Mouse (Mus musculus) cerebellum, postnatal 25 days (tissue): ENCODE measurements around the gene Sh3bgrl2.
A peak's percentile ranks its signal among the peaks of the same experiment; 100 is the strongest.
"Not testable (repeated sequence)": the region's sequence is repeated elsewhere in the genome, so short reads cannot be mapped to it uniquely, and the experiment has no call there.

Experiments
- DNase-seq, 2 experiments: peaks; one replicate each; pipeline ENCODE4 v3.0.0; 2021; ENCODE audit warnings: mixed read lengths in 2 of 2

The Sh3bgrl2 gene

GRCm38 (mm10) chr9:83547830-83548689, at the start of gene Sh3bgrl2:
Gene Sh3bgrl2 (plus strand): TSS chr9:83548327.
- DNase-seq = peak; percentile 95

DNA sequence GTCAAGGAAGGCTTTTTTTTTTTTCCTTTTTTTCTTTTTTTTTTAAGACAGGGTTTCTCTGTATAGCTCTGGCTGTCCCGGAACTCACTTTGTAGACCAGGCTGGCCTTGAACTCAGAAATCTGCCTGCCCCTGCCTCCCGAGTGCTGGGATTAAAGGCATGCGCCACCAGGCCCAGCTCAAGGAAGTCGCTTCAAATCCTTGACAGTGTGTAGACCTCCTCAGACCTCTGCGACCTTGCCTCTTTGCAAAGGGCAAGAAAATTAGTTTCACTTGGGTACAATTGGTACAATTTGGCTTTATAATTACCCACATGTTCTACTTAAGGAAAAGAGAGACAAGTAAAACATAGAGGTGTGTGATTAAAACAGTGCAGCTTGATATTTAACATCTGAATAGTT, 29.0 kb upstream of the Sh3bgrl2 start:
- DNase-seq = not testable (repeated sequence)

DNA sequence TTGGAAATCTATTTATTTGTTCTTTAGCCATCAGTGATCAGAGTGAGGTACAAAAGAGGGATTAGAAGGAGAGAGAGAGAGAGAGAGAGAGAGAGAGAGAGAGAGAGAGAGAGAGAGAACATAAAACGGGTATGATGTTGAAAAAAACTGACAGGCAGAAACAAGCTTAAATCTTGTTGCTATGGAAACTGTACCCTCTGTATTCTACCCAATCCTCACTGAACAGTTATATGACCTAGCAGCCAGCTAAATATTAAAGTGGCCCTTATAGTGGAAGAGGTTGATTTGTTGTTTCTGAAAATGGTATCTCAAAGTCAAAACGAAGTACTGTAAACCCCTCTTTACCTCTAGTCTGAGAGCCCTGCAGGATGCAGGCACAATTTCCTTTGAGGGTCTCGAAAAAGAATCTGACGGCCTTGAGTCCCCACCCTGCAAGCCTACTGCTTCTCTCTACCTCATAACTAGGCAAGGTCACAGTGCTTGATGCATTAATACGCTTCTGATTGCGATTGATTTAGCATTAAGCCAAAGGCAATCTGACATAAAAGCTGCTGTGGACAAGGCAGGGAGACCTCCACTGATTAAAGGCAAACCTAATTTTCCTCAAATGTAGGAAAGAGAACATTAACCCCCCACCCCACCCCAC, 28.5 kb upstream of the Sh3bgrl2 start:
- no peak for DNase-seq

- DNase-seq = no peak
Observed at GRCm38 (mm10) chr9:83527341-83528060, 20.6 kb upstream of the Sh3bgrl2 start.

- no peak for DNase-seq
Observed at GRCm38 (mm10) chr9:83533044-83533769, 14.9 kb upstream of the Sh3bgrl2 start.

DNA sequence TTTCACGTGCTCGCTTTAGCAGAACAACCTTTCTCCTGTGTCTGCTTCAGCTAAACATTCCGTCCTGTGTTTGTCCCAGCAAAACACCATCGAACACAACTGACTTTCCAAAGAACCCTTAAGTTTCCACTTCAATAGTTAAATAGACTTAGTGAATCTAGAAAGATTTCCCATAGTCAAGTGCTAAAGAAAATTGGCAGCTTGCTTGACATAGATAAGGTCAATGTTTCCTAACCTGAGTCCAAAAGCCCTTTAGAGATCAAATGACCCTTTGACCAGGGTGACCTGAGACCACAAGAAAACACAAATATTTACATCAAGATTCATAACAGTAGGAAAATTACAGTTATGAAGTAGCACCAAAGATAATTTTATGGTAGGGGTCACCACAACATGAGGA, 11.2 kb upstream of the Sh3bgrl2 start:
- no peak for DNase-seq

GRCm38 (mm10) chr9:83537510-83537909, 10.6 kb upstream of the Sh3bgrl2 start:
- no peak for DNase-seq

DNA sequence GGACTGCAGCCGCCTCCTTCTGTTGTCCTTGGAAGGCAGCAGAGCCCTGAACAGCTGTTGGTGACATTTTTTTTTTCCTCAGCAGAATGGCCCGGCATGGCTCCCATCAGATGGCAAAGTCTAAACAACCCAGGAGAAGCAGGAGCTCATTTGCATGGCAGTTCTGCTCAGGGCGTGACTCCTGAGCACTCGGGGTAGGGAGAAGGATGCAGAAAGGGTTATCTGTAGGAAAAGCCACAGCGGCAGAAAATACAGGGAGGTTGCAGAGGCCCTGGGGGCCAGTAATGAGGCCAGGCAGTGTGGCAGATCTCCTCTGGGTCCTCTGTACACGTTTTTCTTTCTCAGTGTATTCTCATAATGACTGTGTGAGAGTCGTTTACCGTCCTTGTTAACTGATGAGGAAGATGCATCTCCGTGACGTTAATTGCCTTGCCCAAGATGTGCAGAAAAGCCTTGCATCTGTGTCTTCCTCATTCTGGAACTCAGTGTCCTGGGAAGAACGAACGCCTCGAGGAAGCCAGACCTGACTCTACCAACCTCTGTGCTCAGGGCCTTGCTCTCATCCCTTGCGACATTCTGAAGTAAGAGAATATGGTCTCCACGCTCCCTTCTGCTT, 10.1 kb upstream of the Sh3bgrl2 start:
- peak in 1 of 2 experiments; percentile 17 for DNase-seq

GRCm38 (mm10) chr9:83539809-83540491, 8.2 kb upstream of the Sh3bgrl2 start:
- no peak for DNase-seq

DNA sequence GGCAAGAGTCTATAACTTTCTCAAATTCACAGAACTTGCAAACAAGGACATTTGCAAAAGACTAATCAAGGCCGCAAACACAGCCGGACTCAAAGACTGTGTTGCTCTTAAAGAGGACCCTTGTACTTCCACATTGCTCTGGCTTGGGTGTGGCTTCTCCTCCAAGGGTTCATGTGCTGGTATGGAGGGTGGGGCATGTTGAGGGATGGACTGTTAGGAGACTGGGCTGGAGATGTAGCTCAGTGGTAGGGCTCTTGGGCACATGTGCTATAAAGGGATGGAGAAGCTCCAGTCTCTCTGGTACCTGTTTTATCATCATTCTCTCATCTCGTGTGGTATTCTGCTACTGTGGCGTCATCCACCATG, 7.7 kb upstream of the Sh3bgrl2 start:
- no peak for DNase-seq

GRCm38 (mm10) chr9:83540975-83541374, 7.2 kb upstream of the Sh3bgrl2 start:
- DNase-seq = peak in 1 of 2 experiments; percentile 18

- no peak for DNase-seq
Observed at GRCm38 (mm10) chr9:83545240-83545639, 2.9 kb upstream of the Sh3bgrl2 start.

DNA sequence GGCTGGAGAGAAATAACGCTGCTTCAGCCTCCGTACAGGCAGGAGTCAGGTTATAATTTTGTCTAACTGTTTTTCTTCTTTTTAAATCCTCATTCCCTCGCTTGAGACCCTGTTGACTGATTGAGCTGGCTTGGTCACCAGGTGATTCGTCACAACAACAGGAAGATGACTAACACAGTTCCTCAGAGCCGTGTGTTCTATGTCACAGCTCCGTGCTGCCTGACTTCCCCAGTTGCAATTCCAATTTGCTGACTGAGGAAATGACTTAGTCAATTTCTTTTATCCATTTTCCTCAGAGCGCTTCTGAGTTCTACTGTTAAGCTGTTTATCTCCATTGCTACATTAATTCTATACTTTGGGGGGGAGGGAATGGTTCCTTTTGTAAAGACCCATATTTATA, 1.8 kb upstream of the Sh3bgrl2 start:
- no peak for DNase-seq

DNA sequence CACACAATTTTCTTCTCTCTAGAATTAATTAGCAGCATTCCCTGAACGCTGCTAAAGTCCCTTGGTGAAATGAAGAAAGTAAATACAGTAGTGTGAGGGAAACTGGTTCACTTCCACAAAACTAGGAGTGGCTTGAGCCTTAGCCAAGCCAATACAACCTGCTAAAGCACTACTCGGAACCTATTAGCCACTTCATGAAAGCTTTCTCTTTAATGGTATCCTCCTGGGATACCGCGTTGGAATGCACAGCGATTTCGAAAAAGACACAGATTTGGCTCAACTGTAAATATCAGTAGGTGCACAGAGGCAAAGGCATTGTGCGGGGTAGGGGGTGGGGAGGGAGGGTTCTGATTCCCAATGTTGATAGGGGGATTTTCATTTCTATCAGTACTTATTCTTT, 898 bp upstream of the Sh3bgrl2 start:
- no peak for DNase-seq

DNA sequence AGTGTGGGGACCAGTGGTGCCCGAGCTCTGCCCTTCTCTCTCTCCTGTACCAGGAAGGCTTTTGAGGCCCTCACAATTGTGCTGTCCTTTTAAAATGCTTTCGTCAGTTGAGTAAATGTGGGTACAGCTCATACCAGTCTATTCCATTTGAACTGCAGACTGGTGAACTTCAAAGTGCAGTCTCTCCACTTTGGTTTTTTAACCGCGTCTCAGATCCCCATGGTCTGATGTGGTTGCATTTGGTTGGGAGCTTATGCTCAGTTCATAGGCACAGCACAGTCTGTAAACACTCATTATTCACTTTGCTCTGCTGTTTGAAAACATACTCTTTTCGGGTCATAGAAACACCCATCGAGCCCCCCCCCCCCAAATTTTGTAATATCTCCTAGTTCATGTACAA, 1.7 kb downstream of the Sh3bgrl2 start:
- no peak for DNase-seq

DNA sequence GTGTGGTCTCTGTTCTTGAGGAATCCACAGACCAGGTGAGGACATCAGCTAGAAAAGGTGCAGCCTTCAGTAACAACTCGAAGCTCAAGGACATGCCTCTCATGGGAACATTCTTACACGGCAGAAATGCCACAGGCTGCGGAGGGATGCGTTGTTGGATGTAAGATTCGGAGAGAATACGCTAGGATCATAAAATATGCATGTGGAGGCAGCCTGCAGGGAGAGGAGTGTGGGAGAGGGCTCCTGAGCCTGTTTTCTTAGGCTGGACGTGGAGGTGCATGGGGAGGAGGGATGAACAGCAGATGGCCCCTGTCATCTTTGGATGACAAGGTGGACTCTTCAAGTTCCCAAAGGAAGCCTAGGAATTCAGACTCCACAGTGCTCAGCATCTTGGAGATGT, 3.0 kb downstream of the Sh3bgrl2 start:
- no peak for DNase-seq

- DNase-seq = no peak
Observed at GRCm38 (mm10) chr9:83551632-83552031, 3.5 kb downstream of the Sh3bgrl2 start.

- no peak for DNase-seq
Observed at GRCm38 (mm10) chr9:83555580-83555979, 7.5 kb downstream of the Sh3bgrl2 start.

- peak in 1 of 2 experiments; percentile 31 for DNase-seq
Observed at GRCm38 (mm10) chr9:83556236-83556635, 8.1 kb downstream of the Sh3bgrl2 start.

- peak; percentile 35 to 36 for DNase-seq
Observed at GRCm38 (mm10) chr9:83556780-83557771, 8.9 kb downstream of the Sh3bgrl2 start.

DNA sequence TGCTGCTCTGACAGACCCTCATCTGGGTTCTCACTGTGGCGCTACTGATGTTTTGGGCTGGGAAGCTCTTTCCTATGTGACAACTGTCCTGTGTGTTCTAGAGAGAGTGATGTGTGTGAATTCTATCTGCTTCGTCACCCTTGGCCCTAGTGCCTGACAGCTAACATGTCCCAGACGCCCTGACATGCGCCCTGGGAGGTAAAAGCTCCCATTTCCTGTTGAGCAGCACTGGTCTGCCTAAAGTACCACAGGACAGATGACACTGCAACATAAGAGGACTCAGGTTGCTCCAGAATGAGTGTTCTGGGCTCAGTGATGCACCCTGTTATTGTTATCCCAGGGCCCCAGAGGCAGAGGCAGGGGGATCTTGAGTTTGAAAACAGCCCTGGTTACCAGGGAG, 12.5 kb downstream of the Sh3bgrl2 start:
- DNase-seq = no peak
